Mouse (Mus musculus): ENCODE results near the gene Arf6. TPM values are rescaled to one million over a fixed set of nuclear protein-coding genes. Genes with fewer than 3 reads are reported as not detected.
"Not testable (repeated sequence)": the region's sequence is repeated elsewhere in the genome, so short reads cannot be mapped to it uniquely, and the experiment has no call there.

Gene Arf6
- polyA plus RNA-seq, 1 experiment from 2014 or later = 29.0 TPM

- H3K4me1 ChIP-seq = peaks cover 30% of the 10 kb centered on the region
- H3K27me3 ChIP-seq = no peaks in the 10 kb centered on the region
- ATAC-seq = no peak
- 98% methylated on average over 1 of the region's 1 CpGs for WGBS
- no peaks in the 10 kb centered on the region for H3K9me3 ChIP-seq (replicated peaks)
- no peak overlapping the region for H3K9ac ChIP-seq
- no peak overlapping the region for H3K27ac ChIP-seq
- peaks cover 12% of the 10 kb centered on the region; the same call in 1 of the 2 replicates for H3K36me3 ChIP-seq (ENCODE audit: poor library complexity, severe bottlenecking)
- no peak overlapping the region for H3K4me2 ChIP-seq
- no peak overlapping the region for H3K4me3 ChIP-seq
Observed at GRCm38 (mm10) chr12:69377188-69377587, 5.2 kb downstream of the Arf6 start.

- H3K9ac ChIP-seq; H3K4me2 ChIP-seq; H3K4me3 ChIP-seq; H3K9me3 ChIP-seq (replicated peaks); ATAC-seq; H3K27me3 ChIP-seq; H3K27ac ChIP-seq: not testable (repeated sequence)
- 95% methylated on average over 6 of the region's 6 CpGs for WGBS
- Histone ChIP-seq H3K4me1 (peaks cover 30% of the 10 kb centered on the region), H3K36me3 (ENCODE audit: poor library complexity, severe bottlenecking) (peaks cover 12% of the 10 kb centered on the region; the same call in 1 of the 2 replicates)
Observed at GRCm38 (mm10) chr12:69377636-69378035, 5.7 kb downstream of the Arf6 start.

- Histone ChIP-seq H3K9me3 (replicated peaks) (no peaks in the 10 kb centered on the region), H3K27ac (no peak overlapping the region), H3K4me2 (no peak overlapping the region), H3K4me1 (peaks cover 21% of the 10 kb centered on the region), H3K36me3 (ENCODE audit: poor library complexity, severe bottlenecking) (peaks cover 12% of the 10 kb centered on the region; the same call in 1 of the 2 replicates), H3K9ac (no peak overlapping the region), H3K4me3 (no peak overlapping the region), H3K27me3 (no peaks in the 10 kb centered on the region)
- WGBS = 92% methylated on average over 11 of the region's 11 CpGs
- no peak for ATAC-seq
Observed at GRCm38 (mm10) chr12:69378558-69379454, 6.9 kb downstream of the Arf6 start.

- WGBS = 96% methylated on average over 1 of the region's 1 CpGs
- H3K4me2 ChIP-seq = no peak overlapping the region
- H3K9me3 ChIP-seq (replicated peaks) = no peaks in the 10 kb centered on the region
- no peak overlapping the region for H3K27ac ChIP-seq
- no peak overlapping the region for H3K9ac ChIP-seq
- no peak overlapping the region for H3K4me3 ChIP-seq
- no peaks in the 10 kb centered on the region for H3K4me1 ChIP-seq
- ATAC-seq = no peak
- peaks cover 12% of the 10 kb centered on the region; the same call in 1 of the 2 replicates for H3K36me3 ChIP-seq (ENCODE audit: poor library complexity, severe bottlenecking)
- H3K27me3 ChIP-seq = no peaks in the 10 kb centered on the region
Observed at GRCm38 (mm10) chr12:69382880-69383279, 10.9 kb downstream of the Arf6 start.

GRCm38 (mm10) chr12:69384606-69385005 lies 12.7 kb downstream of the Arf6 start:
- H3K27me3 ChIP-seq = no peaks in the 10 kb centered on the region
- H3K4me2 ChIP-seq = no peak overlapping the region
- H3K4me3 ChIP-seq = no peak overlapping the region
- H3K27ac ChIP-seq = no peak overlapping the region
- H3K9ac ChIP-seq = no peak overlapping the region
- H3K36me3 ChIP-seq (ENCODE audit: poor library complexity, severe bottlenecking) = peaks cover 5% of the 10 kb centered on the region; the same call in 1 of the 2 replicates
- no peaks in the 10 kb centered on the region for H3K4me1 ChIP-seq
- WGBS = 95% methylated on average over 5 of the region's 5 CpGs
- ATAC-seq = no peak
- no peaks in the 10 kb centered on the region for H3K9me3 ChIP-seq (replicated peaks)

GRCm38 (mm10) chr12:69385542-69386280 lies 13.8 kb downstream of the Arf6 start:
- H3K27me3 ChIP-seq = no peaks in the 10 kb centered on the region
- 74% methylated on average over 6 of the region's 6 CpGs for WGBS
- H3K4me3 ChIP-seq = no peak overlapping the region
- H3K36me3 ChIP-seq (ENCODE audit: poor library complexity, severe bottlenecking) = no peaks in the 10 kb centered on the region
- H3K4me1 ChIP-seq = no peaks in the 10 kb centered on the region
- no peak overlapping the region for H3K27ac ChIP-seq
- ATAC-seq = no peak
- H3K9ac ChIP-seq = no peak overlapping the region
- H3K4me2 ChIP-seq = no peak overlapping the region
- H3K9me3 ChIP-seq (replicated peaks) = no peaks in the 10 kb centered on the region

- H3K27ac ChIP-seq; H3K4me2 ChIP-seq; H3K9ac ChIP-seq; H3K27me3 ChIP-seq; H3K4me3 ChIP-seq; H3K4me1 ChIP-seq; ATAC-seq; H3K9me3 ChIP-seq (replicated peaks); H3K36me3 ChIP-seq (ENCODE audit: poor library complexity, severe bottlenecking): not testable (repeated sequence)
- 71% methylated on average over 3 of the region's 12 CpGs for WGBS
Observed at GRCm38 (mm10) chr12:69386281-69386732, 14.4 kb downstream of the Arf6 start.

GRCm38 (mm10) chr12:69388321-69388869 lies 16.4 kb downstream of the Arf6 start:
- no peak overlapping the region for H3K4me3 ChIP-seq
- no peak for ATAC-seq
- 98% methylated on average over 10 of the region's 10 CpGs for WGBS

GRCm38 (mm10) chr12:69389273-69389938 lies 17.5 kb downstream of the Arf6 start:
- 75% methylated on average over 7 of the region's 7 CpGs for WGBS
- no peak for ATAC-seq
- H3K4me2 ChIP-seq = no peak overlapping the region
- no peaks in the 10 kb centered on the region for H3K9me3 ChIP-seq (replicated peaks)
- no peaks in the 10 kb centered on the region for H3K36me3 ChIP-seq (ENCODE audit: poor library complexity, severe bottlenecking)
- H3K4me1 ChIP-seq = no peaks in the 10 kb centered on the region
- no peak overlapping the region for H3K4me3 ChIP-seq
- H3K9ac ChIP-seq = no peak overlapping the region
- H3K27ac ChIP-seq = no peak overlapping the region
- H3K27me3 ChIP-seq = no peaks in the 10 kb centered on the region

More at GRCm38 (mm10) chr12:69388321-69388869, 16.4 kb downstream of the Arf6 start:
- no peak overlapping the region for H3K4me2 ChIP-seq
- H3K9ac ChIP-seq = no peak overlapping the region
- H3K4me1 ChIP-seq = no peaks in the 10 kb centered on the region
- no peaks in the 10 kb centered on the region for H3K9me3 ChIP-seq (replicated peaks)
- H3K36me3 ChIP-seq (ENCODE audit: poor library complexity, severe bottlenecking) = no peaks in the 10 kb centered on the region
- no peak overlapping the region for H3K27ac ChIP-seq
- no peaks in the 10 kb centered on the region for H3K27me3 ChIP-seq

- WGBS = 84% methylated on average over 7 of the region's 7 CpGs
- no peak overlapping the region for H3K4me2 ChIP-seq
- H3K9ac ChIP-seq = no peak overlapping the region
Observed at GRCm38 (mm10) chr12:69390000-69390698, 18.2 kb downstream of the Arf6 start.

GRCm38 (mm10) chr12:69393076-69393475 lies 21.1 kb downstream of the Arf6 start:
- no peak overlapping the region for H3K4me3 ChIP-seq
- H3K27ac ChIP-seq = no peak overlapping the region
- no peaks in the 10 kb centered on the region for H3K36me3 ChIP-seq (ENCODE audit: poor library complexity, severe bottlenecking)
- no peaks in the 10 kb centered on the region for H3K4me1 ChIP-seq
- H3K4me2 ChIP-seq = no peak overlapping the region
- no peaks in the 10 kb centered on the region for H3K9me3 ChIP-seq (replicated peaks)
- no peak for ATAC-seq
- 80% methylated on average over 10 of the region's 10 CpGs for WGBS
- no peak overlapping the region for H3K9ac ChIP-seq
- no peaks in the 10 kb centered on the region for H3K27me3 ChIP-seq

More at GRCm38 (mm10) chr12:69390000-69390698, 18.2 kb downstream of the Arf6 start:
- H3K4me1 ChIP-seq = no peaks in the 10 kb centered on the region
- no peaks in the 10 kb centered on the region for H3K27me3 ChIP-seq
- ATAC-seq = no peak
- H3K27ac ChIP-seq = no peak overlapping the region
- no peak overlapping the region for H3K4me3 ChIP-seq
- H3K36me3 ChIP-seq (ENCODE audit: poor library complexity, severe bottlenecking) = no peaks in the 10 kb centered on the region
- no peaks in the 10 kb centered on the region for H3K9me3 ChIP-seq (replicated peaks)

All from forebrain, embryonic 13.5 days (tissue).